ENCODE assay signal across 11 mouse cellular contexts in genomic region chr8:115806579-115806978, GRCm38 (mm10).
DNase-seq lines count a peak whose midpoint lies in the region; ATAC-seq lines count a peak whose summit lies in the region.
"Had no signal": no experiment of that assay in that cellular context is flagged by ENCODE, and none has a peak within 500 bp of the region (broad histone marks: within the 10 kb centered on the region; RNA-seq: fewer than 3 reads in every experiment).

No protein-coding gene starts in this region.

- ATAC-seq in forebrain, embryonic 13.5 days: peak; percentile 75; the same call in 1 of the 2 replicates
- ATAC-seq in forebrain, embryonic 12.5 days (ENCODE audit: low FRiP score): no peak
- no peak for ATAC-seq in midbrain, embryonic 14.5 days (ENCODE audit: low FRiP score, low TSS enrichment)
- ATAC-seq in midbrain, embryonic 15.5 days (replicated peaks): no peak
- ATAC-seq in erythroblast, adult 5-6 weeks (replicated peaks; ENCODE audit: low FRiP score, poor library complexity, severe bottlenecking): no peak

- 48% methylated on average over 9 of the region's 9 CpGs for WGBS in forebrain, embryonic 13.5 days
- whole genome bisulfite sequencing in forebrain, embryonic 12.5 days: 48% methylated on average over 9 of the region's 9 CpGs
- 49% methylated on average over 9 of the region's 9 CpGs for WGBS in midbrain, embryonic 14.5 days
- WGBS in midbrain, embryonic 15.5 days: 38% methylated on average over 9 of the region's 9 CpGs

- DNase-seq in midbrain, embryonic 14.5 days: peak; percentile 36
- peak; percentile 34 for DNase-seq in forelimb bud, embryonic 11.5 days (ENCODE audit: low read depth, low spot score)
- DNase-seq in retina, embryonic 14.5 days (ENCODE audit: low spot score): peak; percentile 25
- no peak for DNase-seq in yolk sac, embryonic 10.5 days (ENCODE audit: low spot score)
- DNase-seq: cerebellum, adult 11 months; kidney, adult 9 months; spleen, adult 18-20 months had no signal

- H3K4me1 ChIP-seq in forebrain, embryonic 13.5 days: peaks cover 9% of the 10 kb centered on the region
- H3K4me1 ChIP-seq in forebrain, embryonic 12.5 days: no peaks in the 10 kb centered on the region
- no peaks in the 10 kb centered on the region for H3K4me1 ChIP-seq in midbrain, embryonic 14.5 days (ENCODE audit: control insufficient read depth, insufficient read depth, low read length)
- no peaks in the 10 kb centered on the region for H3K4me1 ChIP-seq in midbrain, embryonic 15.5 days

- H3K4me3 ChIP-seq in forebrain, embryonic 13.5 days: no peak overlapping the region
- no peak overlapping the region for H3K4me3 ChIP-seq in forebrain, embryonic 12.5 days (replicated peaks)
- no peak overlapping the region for H3K4me3 ChIP-seq in midbrain, embryonic 14.5 days (replicated peaks; ENCODE audit: low read depth, low read length)
- no peak overlapping the region for H3K4me3 ChIP-seq in midbrain, embryonic 15.5 days

- H3K4me2 ChIP-seq in forebrain, embryonic 13.5 days: no peak overlapping the region
- H3K4me2 ChIP-seq in forebrain, embryonic 12.5 days: no peak overlapping the region
- H3K4me2 ChIP-seq in midbrain, embryonic 14.5 days (ENCODE audit: low read length): no peak overlapping the region
- H3K4me2 ChIP-seq in midbrain, embryonic 15.5 days: no peak overlapping the region

- H3K27me3 ChIP-seq in forebrain, embryonic 13.5 days: no peaks in the 10 kb centered on the region
- H3K27me3 ChIP-seq in forebrain, embryonic 12.5 days: no peaks in the 10 kb centered on the region
- H3K27me3 ChIP-seq in midbrain, embryonic 14.5 days (ENCODE audit: control insufficient read depth, insufficient read depth, low read length): no peaks in the 10 kb centered on the region
- no peaks in the 10 kb centered on the region for H3K27me3 ChIP-seq in midbrain, embryonic 15.5 days (replicated peaks)

- H3K9ac ChIP-seq in forebrain, embryonic 13.5 days: no peak overlapping the region
- H3K9ac ChIP-seq in forebrain, embryonic 12.5 days: no peak overlapping the region
- no peak overlapping the region for H3K9ac ChIP-seq in midbrain, embryonic 14.5 days (replicated peaks; ENCODE audit: low read length)
- H3K9ac ChIP-seq in midbrain, embryonic 15.5 days: no peak overlapping the region

- no peaks in the 10 kb centered on the region for H3K36me3 ChIP-seq in forebrain, embryonic 13.5 days (ENCODE audit: poor library complexity, severe bottlenecking)
- no peaks in the 10 kb centered on the region for H3K36me3 ChIP-seq in forebrain, embryonic 12.5 days (replicated peaks)
- no peaks in the 10 kb centered on the region for H3K36me3 ChIP-seq in midbrain, embryonic 14.5 days (ENCODE audit: control insufficient read depth, insufficient read depth, low read length)
- H3K36me3 ChIP-seq in midbrain, embryonic 15.5 days (replicated peaks): no peaks in the 10 kb centered on the region

- no peaks in the 10 kb centered on the region for H3K9me3 ChIP-seq in forebrain, embryonic 13.5 days (replicated peaks)
- no peaks in the 10 kb centered on the region for H3K9me3 ChIP-seq in forebrain, embryonic 12.5 days
- no peaks in the 10 kb centered on the region for H3K9me3 ChIP-seq in midbrain, embryonic 14.5 days (ENCODE audit: control insufficient read depth, low read length)
- no peaks in the 10 kb centered on the region for H3K9me3 ChIP-seq in midbrain, embryonic 15.5 days

- peak overlapping the region; percentile 40; the same call in 1 of the 2 replicates for H3K27ac ChIP-seq in forebrain, embryonic 13.5 days
- no peak overlapping the region for H3K27ac ChIP-seq in forebrain, embryonic 12.5 days
- H3K27ac ChIP-seq in midbrain, embryonic 14.5 days (replicated peaks; ENCODE audit: low read depth, low read length): no peak overlapping the region
- no peak overlapping the region for H3K27ac ChIP-seq in midbrain, embryonic 15.5 days
